In the genomic region with DNA sequence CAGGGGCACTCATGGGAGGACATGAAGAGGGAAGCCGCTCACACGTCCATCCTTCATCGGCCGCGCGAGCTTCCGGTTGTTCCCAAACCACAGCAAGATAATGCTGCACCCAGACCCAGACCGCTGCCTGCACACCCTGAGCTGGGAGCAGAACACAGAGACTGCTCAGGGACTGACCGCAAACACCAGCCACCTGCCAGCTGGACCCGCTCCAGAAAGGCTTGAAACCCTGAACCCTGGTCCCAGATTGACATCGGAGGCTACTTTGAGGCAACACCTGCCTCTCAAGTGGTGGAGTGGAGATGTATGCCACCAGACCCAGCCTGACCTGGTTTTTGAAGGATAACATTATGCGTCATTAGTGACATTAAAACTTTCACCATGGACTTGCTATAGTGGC, we compare ENCODE assay signal across 26 mouse cellular contexts. TPM values are rescaled to one million over a fixed set of nuclear protein-coding genes. Genes with fewer than 3 reads are reported as not detected.
DNase-seq lines count a peak whose midpoint lies in the region; ATAC-seq and TF ChIP-seq lines count a peak whose summit lies in the region.
"Had no signal": no experiment of that assay in that cellular context is flagged by ENCODE, and none has a peak within 500 bp of the region (broad histone marks: within the 10 kb centered on the region; RNA-seq: fewer than 3 reads in every experiment).

No protein-coding gene starts in this region.

- H3K36me3 ChIP-seq in kidney, embryonic 16.5 days (ENCODE audit: insufficient read depth, low read length), result no peaks in the 10 kb centered on the region
- no peaks in the 10 kb centered on the region for H3K36me3 ChIP-seq in kidney, embryonic 14.5 days (ENCODE audit: control insufficient read depth, insufficient read depth, low read length)
- H3K36me3 ChIP-seq in testis, adult 2 months (ENCODE audit: control insufficient read depth, insufficient read depth, low read length), result no peaks in the 10 kb centered on the region
- H3K36me3 ChIP-seq: forebrain, embryonic 10.5 days; G1E; heart, embryonic 10.5 days; heart, embryonic 13.5 days had no signal

- no peak overlapping the region for H3K27ac ChIP-seq in kidney, embryonic 16.5 days (ENCODE audit: low read length)
- no peak overlapping the region for H3K27ac ChIP-seq in kidney, embryonic 14.5 days (ENCODE audit: low read depth, low read length)
- H3K27ac ChIP-seq in testis, adult 2 months (ENCODE audit: control insufficient read depth, insufficient read depth, low read depth, low read length), result no peak overlapping the region
- H3K27ac ChIP-seq: forebrain, embryonic 10.5 days; forebrain, embryonic 13.5 days; heart, adult 2 months; heart, embryonic 10.5 days; heart, embryonic 13.5 days; hindbrain, embryonic 14.5 days had no signal

- no peak overlapping the region for H3K4me2 ChIP-seq in kidney, embryonic 16.5 days (replicated peaks; ENCODE audit: low read depth, low read length)
- H3K4me2 ChIP-seq in kidney, embryonic 14.5 days (replicated peaks; ENCODE audit: low read depth, low read length), result no peak overlapping the region
- H3K4me2 ChIP-seq: forebrain, embryonic 13.5 days; heart, embryonic 13.5 days; hindbrain, embryonic 14.5 days had no signal

- no peak for TF ChIP-seq CTCF in testis, adult 2 months (IDR thresholded peaks at IDR 0.05; ENCODE audit: control insufficient read depth, insufficient read depth, insufficient replicate concordance, low read depth, low read length)

- H3K9me3 ChIP-seq in kidney, embryonic 16.5 days (ENCODE audit: low read length), result no peaks in the 10 kb centered on the region
- H3K9me3 ChIP-seq in kidney, embryonic 14.5 days (ENCODE audit: control insufficient read depth, low read length), result no peaks in the 10 kb centered on the region
- H3K9me3 ChIP-seq: forebrain, embryonic 10.5 days; forebrain, embryonic 13.5 days; heart, embryonic 10.5 days; heart, embryonic 13.5 days had no signal

- peaks cover 12% of the 10 kb centered on the region; the same call in 1 of the 2 replicates for H3K27me3 ChIP-seq in kidney, embryonic 16.5 days (ENCODE audit: insufficient read depth, low read length)
- H3K27me3 ChIP-seq in kidney, embryonic 14.5 days (ENCODE audit: control insufficient read depth, insufficient read depth, low read length), result no peaks in the 10 kb centered on the region; the same call in 1 of the 2 replicates
- no peaks in the 10 kb centered on the region for H3K27me3 ChIP-seq in testis, adult 2 months (ENCODE audit: control insufficient read depth, insufficient read depth, low read length)
- H3K27me3 ChIP-seq: forebrain, embryonic 13.5 days; heart, embryonic 13.5 days had no signal

- H3K9ac ChIP-seq in kidney, embryonic 16.5 days (replicated peaks; ENCODE audit: low read length), result no peak overlapping the region
- no peak overlapping the region for H3K9ac ChIP-seq in kidney, embryonic 14.5 days (ENCODE audit: low read depth, low read length)
- H3K9ac ChIP-seq: forebrain, embryonic 13.5 days; heart, embryonic 13.5 days; hindbrain, embryonic 14.5 days had no signal

- TF ChIP-seq POLR2A in testis, adult 2 months (IDR thresholded peaks at IDR 0.05; ENCODE audit: control insufficient read depth, low read depth, low read length), result no peak

- no peak for ATAC-seq in kidney, embryonic 16.5 days (ENCODE audit: low FRiP score, low TSS enrichment)
- ATAC-seq in kidney, embryonic 14.5 days (ENCODE audit: low FRiP score, low TSS enrichment), result no peak
- ATAC-seq: forebrain, embryonic 13.5 days; forebrain, embryonic 16.5 days; Patski had no signal

- peak; percentile 8 for DNase-seq in kidney, adult 18-20 months
- peak; percentile 3 to 49 for DNase-seq in kidney, postnatal 36 days
- DNase-seq in testis, postnatal 10 days (ENCODE audit: low spot score), result no peak
- peak; percentile 66 for DNase-seq in testis, postnatal 14 days (ENCODE audit: low spot score)
- DNase-seq in thymus, postnatal 36 days, result no peak
- DNase-seq: adrenal gland, postnatal 10 days; adrenal gland, postnatal 36 days; B cell, adult 2 months; cerebellum, adult 18-20 months; cerebellum, adult 9-10 months; gastrocnemius, postnatal 10 days; gastrocnemius, postnatal 36 days; heart, adult 2 months; heart, postnatal 14 days; heart, postnatal 4 days had no signal

- 90% methylated on average over 12 of the region's 12 CpGs for WGBS in kidney, embryonic 16.5 days
- WGBS in kidney, embryonic 14.5 days, result 85% methylated on average over 12 of the region's 12 CpGs

- H3K4me3 ChIP-seq in kidney, embryonic 16.5 days (ENCODE audit: low read length), result no peak overlapping the region
- H3K4me3 ChIP-seq in kidney, embryonic 14.5 days (ENCODE audit: low read length), result no peak overlapping the region
- peak overlapping the region; percentile 27 for H3K4me3 ChIP-seq in testis, adult 2 months (ENCODE audit: control insufficient read depth, low read depth, low read length)
- H3K4me3 ChIP-seq: forebrain, embryonic 10.5 days; forebrain, embryonic 13.5 days; heart, adult 2 months; heart, embryonic 10.5 days; heart, embryonic 13.5 days had no signal

- H3K4me1 ChIP-seq in kidney, embryonic 16.5 days (ENCODE audit: insufficient read depth, low read length), result no peaks in the 10 kb centered on the region
- H3K4me1 ChIP-seq in kidney, embryonic 14.5 days (ENCODE audit: control insufficient read depth, insufficient read depth, low read length), result no peaks in the 10 kb centered on the region
- H3K4me1 ChIP-seq in testis, adult 2 months (ENCODE audit: control insufficient read depth, insufficient read depth, low read length), result peaks cover 12% of the 10 kb centered on the region
- H3K4me1 ChIP-seq: forebrain, embryonic 10.5 days; forebrain, embryonic 13.5 days; heart, embryonic 10.5 days; heart, embryonic 13.5 days had no signal

RNA-seq across cellular contexts. Expression of a gene that starts 31.6 kb away (rescaled TPM):
- 0.09 and 0.23 TPM in 2 replicates for polyA plus RNA-seq in kidney, embryonic 16.5 days (2015; fragmentation: Nextera tagmentation; extraction: Ambion mirVana)
- 0.16 and 0.65 TPM in 2 replicates for polyA plus RNA-seq in kidney, embryonic 14.5 days (2014; fragmentation: Nextera tagmentation; extraction: Ambion mirVana)
- 1.6 and 1.8 TPM in 2 replicates for polyA plus RNA-seq in testis, adult 2 months (2012; rRNA removed)
- polyA plus RNA-seq: G1E, Patski had no signal

RNA-seq across cellular contexts. Expression of a gene that starts 57.1 kb away (rescaled TPM):
- 10.3 and 12.4 TPM in 2 replicates for polyA plus RNA-seq in kidney, embryonic 16.5 days (2015; fragmentation: Nextera tagmentation; extraction: Ambion mirVana)
- 4.6 and 8.0 TPM in 2 replicates for polyA plus RNA-seq in kidney, embryonic 14.5 days (2014; fragmentation: Nextera tagmentation; extraction: Ambion mirVana)
- polyA plus RNA-seq in testis, adult 2 months (2012; rRNA removed), result 63.7 and 75.0 TPM in 2 replicates
- polyA plus RNA-seq: G1E had no signal

Comparison
In these comparisons a context has a peak if more than half of its experiments do, and no peak if none do; other contexts are left out.
1. DNase-seq: peak in kidney, adult 18-20 months (single experiment), kidney, postnatal 36 days (2 of 2) and testis, postnatal 14 days (single experiment); none in testis, postnatal 10 days (single experiment) and thymus, postnatal 36 days (0 of 2).